Mouse (Mus musculus): Measurements from ENCODE around the gene Mta1. TPM values are rescaled to one million over a fixed set of nuclear protein-coding genes. Genes with fewer than 3 reads are reported as not detected.

Gene Mta1
- 201 and 241 TPM in 2 replicates for polyA plus RNA-seq (2012; ENCODE audit: low replicate concordance)

GRCm38 (mm10) chr12:113097749-113098281, at the start of gene Mta1:
Mta1 (plus strand) TSS chr12:113098278.

GRCm38 (mm10) chr12:113074329-113075062, 23.6 kb upstream of the Mta1 start, which contains the start of gene Tex22:
Tex22 (plus strand) TSS chr12:113074502.

GRCm38 (mm10) chr12:113139908-113140615, 42.0 kb downstream of the Mta1 start, which contains the start of gene Crip2:
Crip2 (plus strand) TSS chr12:113140236.

GRCm38 (mm10) chr12:113146112-113147057, 48.3 kb downstream of the Mta1 start, which contains the start of gene Crip1:
Crip1 (plus strand) TSS chr12:113146316.

GRCm38 (mm10) chr12:113155887-113156539, 57.9 kb downstream of the Mta1 start, which contains the start of gene Tedc1:
Tedc1 (plus strand) TSS chr12:113156421.

GRCm38 (mm10) chr12:113185442-113186291, 87.6 kb downstream of the Mta1 start, which contains the start of gene Tmem121:
Tmem121 (plus strand) TSS chr12:113185930.

Other genes with a start within 250 kb of the Mta1 start
- gene Gpr132, start 230.1 kb upstream of the Mta1 start, polyA plus RNA-seq (2012; ENCODE audit: low replicate concordance): 1.8 and 1.9 TPM in 2 replicates
- 0.69 and 1.1 TPM in 2 replicates for gene Jag2, start 168.5 kb upstream of the Mta1 start, polyA plus RNA-seq (2012; ENCODE audit: low replicate concordance)
- 2.9 and 5.3 TPM in 2 replicates for gene Nudt14, start 156.2 kb upstream of the Mta1 start, polyA plus RNA-seq (2012; ENCODE audit: low replicate concordance)
- gene Btbd6, start 121.8 kb upstream of the Mta1 start, polyA plus RNA-seq (2012; ENCODE audit: low replicate concordance): 48.7 and 111 TPM in 2 replicates
- gene Brf1, start 97.6 kb upstream of the Mta1 start, polyA plus RNA-seq (2012; ENCODE audit: low replicate concordance): 27.5 and 38.0 TPM in 2 replicates
- gene Pacs2, start 83.8 kb upstream of the Mta1 start, polyA plus RNA-seq (2012; ENCODE audit: low replicate concordance): 19.1 and 21.8 TPM in 2 replicates
- gene Tex22, start 23.8 kb upstream of the Mta1 start, polyA plus RNA-seq (2012; ENCODE audit: low replicate concordance): 0.52 TPM in 1 of 2 replicates, not detected in the other
- gene Crip2, start 42.0 kb downstream of the Mta1 start, polyA plus RNA-seq (2012; ENCODE audit: low replicate concordance): 323 and 454 TPM in 2 replicates
- 52.7 and 79.4 TPM in 2 replicates for gene Crip1, start 48.0 kb downstream of the Mta1 start, polyA plus RNA-seq (2012; ENCODE audit: low replicate concordance)
- gene Tedc1, start 58.1 kb downstream of the Mta1 start, polyA plus RNA-seq (2012; ENCODE audit: low replicate concordance): 22.7 and 39.4 TPM in 2 replicates
- gene Tmem121, start 87.7 kb downstream of the Mta1 start, polyA plus RNA-seq (2012; ENCODE audit: low replicate concordance): 1.2 and 3.0 TPM in 2 replicates

All from leukemia stem cell, adult 10-12 weeks (primary cell).